Mouse (Mus musculus): Measurements from ENCODE around the gene Tacr3. TPM values are rescaled to one million over a fixed set of nuclear protein-coding genes. Genes with fewer than 3 reads are reported as not detected.

The Tacr3 gene
- polyA plus RNA-seq (2012; rRNA removed), result 0.17 and 0.29 TPM in 2 replicates

GRCm38 (mm10) chr3:134828875-134829530 is at the start of gene Tacr3:
Gene Tacr3 (plus strand): TSS chr3:134829007.

